Mouse (Mus musculus): ENCODE results near the gene Vinac1.

GRCm38 (mm10) chr2:129055741-129056140, 7.8 kb upstream of the Vinac1 start:
- TF ChIP-seq CTCF (IDR thresholded peaks at IDR 0.05; ENCODE audit: borderline replicate concordance, insufficient read depth, low read depth, low read length) (no peak), POLR2A (IDR thresholded peaks at IDR 0.05; ENCODE audit: borderline replicate concordance, insufficient read depth, low read length) (no peak)

Data from cerebellum, adult 2 months (tissue).